10 mouse cellular contexts compared by ENCODE assay signal in the genomic region with DNA sequence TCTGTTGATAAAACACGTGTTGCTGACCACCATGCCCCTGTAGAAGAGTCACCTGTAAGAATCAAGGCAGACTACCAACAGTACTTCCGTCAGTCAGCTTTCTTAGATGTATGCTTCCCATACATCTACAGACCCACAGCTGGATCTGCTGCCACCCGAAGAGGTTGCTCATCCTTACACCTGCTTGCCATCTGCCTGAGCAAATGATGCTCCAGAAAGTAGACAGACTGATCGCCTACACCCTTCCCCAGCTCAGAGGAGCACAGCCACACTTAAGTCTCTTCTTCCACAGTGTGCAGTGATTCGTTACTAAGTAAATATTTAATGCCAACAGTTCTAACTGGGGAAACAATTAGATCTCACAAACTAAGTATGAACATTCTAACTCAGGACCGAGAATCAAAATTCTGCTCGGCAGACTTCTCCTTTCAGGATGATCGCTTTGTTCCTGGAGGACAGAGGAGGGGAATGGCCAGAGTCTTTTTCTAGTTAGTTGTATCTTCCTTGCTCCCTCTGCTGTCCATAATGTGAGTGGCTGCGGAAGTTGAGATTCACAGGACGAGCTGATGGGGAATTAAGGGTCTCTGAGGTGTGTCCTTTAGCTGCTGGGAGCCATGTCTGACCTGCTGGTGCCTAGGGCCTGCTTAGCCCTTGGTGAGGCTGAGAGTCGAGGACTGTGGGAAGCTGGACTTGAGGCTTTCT. TPM values are rescaled to one million over a fixed set of nuclear protein-coding genes. Genes with fewer than 3 reads are reported as not detected.
DNase-seq lines count a peak whose midpoint lies in the region; TF ChIP-seq lines count a peak whose summit lies in the region.
"Had no signal": no experiment of that assay in that cellular context is flagged by ENCODE, and none has a peak within 500 bp of the region (broad histone marks: within the 10 kb centered on the region; RNA-seq: fewer than 3 reads in every experiment).

No protein-coding gene starts in this region.

- intact Hi-C loops in gastrocnemius, adult 2 months (cut with DNase I): no loop called here
- intact Hi-C loops in left cerebral cortex, postnatal 25 days (cut with DNase I): no loop called here
- intact Hi-C loops in left cerebral cortex, postnatal 10 days (cut with DNase I): no loop called here

- H3K4me1 ChIP-seq in brown adipose tissue, adult 24 weeks (ENCODE audit: control insufficient read depth, insufficient read depth, insufficient read length, low read length): peaks cover 4% of the 10 kb centered on the region

- H3K27ac ChIP-seq in gastrocnemius, adult 2 months: no peak overlapping the region
- peak overlapping the region; percentile 41; the same call in 1 of the 2 replicates for H3K27ac ChIP-seq in brown adipose tissue, adult 24 weeks (replicated peaks; ENCODE audit: low read depth, low read length)

- no peak overlapping the region for H3K4me3 ChIP-seq in gastrocnemius, adult 2 months
- H3K4me3 ChIP-seq in brown adipose tissue, adult 24 weeks (ENCODE audit: insufficient read depth, low read depth, low read length): no peak overlapping the region
- H3K4me3 ChIP-seq: megakaryocyte, embryonic 14.5 days had no signal

- DNase-seq in gastrocnemius, adult 2 months: no peak
- no peak for DNase-seq in gastrocnemius, postnatal 25 days
- DNase-seq in left cerebral cortex, postnatal 25 days (ENCODE audit: low spot score in 2 of 2): peak; percentile 40 to 58
- no peak for DNase-seq in left cerebral cortex, postnatal 10 days (ENCODE audit: extremely low spot score in 1 of 2, low spot score in 2 of 2)
- peak; percentile 18 for DNase-seq in mesoderm, embryonic 11.5 days (ENCODE audit: low read depth, low spot score)
- no peak for DNase-seq in frontal cortex, postnatal 10 days (ENCODE audit: low spot score in 2 of 2)
- DNase-seq in thymus, postnatal 10 days (ENCODE audit: low spot score in 2 of 2): no peak

- TF ChIP-seq CTCF in gastrocnemius, adult 2 months (IDR thresholded peaks at IDR 0.05): peak; percentile 35

RNA-seq across cellular contexts. Expression of gene S100b, which starts 6.9 kb away (rescaled TPM):
- total RNA-seq in gastrocnemius, adult 2 months (2021): 1 to 10 TPM; 1.3 to 1.5 TPM
- total RNA-seq in gastrocnemius, postnatal 25 days (2021): 1 to 10 TPM; 4.3 to 6.1 TPM
- 100 to 1,000 TPM; 135 to 140 TPM for total RNA-seq in left cerebral cortex, postnatal 25 days (2021)
- 10 to 100 TPM; 39.4 to 46.9 TPM for total RNA-seq in left cerebral cortex, postnatal 10 days (2021)
- polyA plus RNA-seq in brown adipose tissue, adult 24 weeks (2012; ENCODE audit: insufficient read depth, insufficient read length, missing spikeins): 263 and 317 TPM in 2 replicates
- total RNA-seq: common myeloid progenitor, adult 5-6 weeks had no signal

RNA-seq across cellular contexts. Expression of gene Prmt2, which starts 22.8 kb away (rescaled TPM):
- 1 to 10 TPM; 2.4 to 4.0 TPM for total RNA-seq in gastrocnemius, adult 2 months (2021)
- total RNA-seq in gastrocnemius, postnatal 25 days (2021): 1 to 10 TPM; 2.7 to 4.4 TPM
- 10 to 100 TPM; 54.8 to 61.6 TPM for total RNA-seq in left cerebral cortex, postnatal 25 days (2021)
- 10 to 100 TPM; 74.7 to 79.4 TPM for total RNA-seq in left cerebral cortex, postnatal 10 days (2021)
- 11.6 and 14.1 TPM in 2 replicates for polyA plus RNA-seq in brown adipose tissue, adult 24 weeks (2012; ENCODE audit: insufficient read depth, insufficient read length, missing spikeins)

Comparison
In these comparisons a context has a peak if more than half of its experiments do, and no peak if none do; other contexts are left out.
1. DNase-seq: peak in left cerebral cortex, postnatal 25 days (2 of 2) and mesoderm, embryonic 11.5 days (single experiment); none in gastrocnemius, adult 2 months (single experiment), gastrocnemius, postnatal 25 days (single experiment), left cerebral cortex, postnatal 10 days (0 of 2), frontal cortex, postnatal 10 days (0 of 2) and thymus, postnatal 10 days (0 of 2).
2. RNA of gene S100b, which starts 6.9 kb away (total RNA-seq): 135 to 140 TPM in left cerebral cortex, postnatal 25 days and 39.4 to 46.9 TPM in left cerebral cortex, postnatal 10 days; 4.3 to 6.1 TPM in gastrocnemius, postnatal 25 days and 1.3 to 1.5 TPM in gastrocnemius, adult 2 months; every median in the first group is over 4 times any median in the second.
3. RNA of gene Prmt2, which starts 22.8 kb away (total RNA-seq): 74.7 to 79.4 TPM in left cerebral cortex, postnatal 10 days and 54.8 to 61.6 TPM in left cerebral cortex, postnatal 25 days; 2.7 to 4.4 TPM in gastrocnemius, postnatal 25 days and 2.4 to 4.0 TPM in gastrocnemius, adult 2 months; every median in the first group is over 10 times any median in the second.